Mouse (Mus musculus) testis, postnatal 10 days (tissue): Measurements from ENCODE around the gene Tdrkh.
A peak's percentile ranks its signal among the peaks of the same experiment; 100 is the strongest.

Experiments used
- DNase-seq: peaks from one replicate; pipeline ENCODE4 v3.0.0; 2021; ENCODE audit warnings: low spot score

Tdrkh gene

DNA sequence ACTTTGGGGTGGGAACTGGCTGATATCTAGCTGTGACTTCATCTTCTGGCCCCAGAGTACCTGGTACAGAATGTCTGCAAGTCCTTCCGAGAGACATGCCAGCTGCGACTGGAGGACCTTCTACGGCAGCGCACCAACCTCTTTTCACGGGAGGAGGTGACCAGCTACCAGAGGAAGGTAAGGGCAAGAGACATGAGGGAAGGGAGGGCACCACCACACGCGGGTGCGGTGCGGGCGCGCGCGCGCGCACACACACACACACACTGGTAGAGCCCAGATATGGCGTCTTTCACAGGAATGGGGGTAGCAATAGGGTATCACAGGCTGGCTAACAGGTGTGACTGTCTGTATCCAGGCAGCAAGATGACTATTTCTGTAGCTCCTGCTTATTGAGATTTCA, 23.7 kb upstream of the Tdrkh start:
- no peak for DNase-seq

DNA sequence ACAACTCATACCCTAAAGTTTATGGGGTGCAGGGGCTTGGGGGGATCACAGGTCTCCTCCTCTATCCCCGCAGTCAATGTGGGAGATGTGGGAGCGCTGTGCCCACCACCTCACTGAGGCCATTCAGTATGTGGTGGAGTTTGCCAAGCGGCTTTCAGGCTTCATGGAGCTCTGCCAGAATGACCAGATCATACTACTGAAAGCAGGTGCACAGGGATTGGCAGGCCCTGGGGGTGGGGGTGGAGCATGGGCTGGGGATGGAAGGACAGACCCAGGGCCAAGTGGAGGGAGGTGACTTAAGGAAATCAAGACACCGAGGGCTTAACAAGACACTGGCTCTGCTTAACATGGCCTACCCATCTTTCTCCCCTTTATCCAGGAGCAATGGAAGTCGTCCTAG, 22.1 kb upstream of the Tdrkh start:
- DNase-seq, result no peak

DNA sequence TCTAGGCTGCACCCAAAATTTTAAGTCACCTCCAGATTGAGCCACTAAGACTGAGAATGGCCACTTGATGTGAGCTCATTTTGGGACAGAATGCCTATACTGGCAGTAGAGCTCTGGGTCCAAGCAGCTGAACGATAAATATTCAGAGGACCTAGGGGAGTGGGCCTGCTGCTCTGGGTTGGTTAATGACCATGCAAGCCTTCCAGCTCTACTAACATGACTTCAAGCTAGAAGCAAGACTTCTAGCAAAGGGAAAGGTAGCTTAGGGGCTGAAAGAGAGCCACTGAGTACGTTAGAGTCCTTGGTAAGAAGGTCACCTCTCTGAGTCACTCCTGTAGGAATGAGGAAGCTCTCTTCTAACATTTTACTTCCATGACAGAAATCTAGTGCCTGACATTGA, 20.9 kb upstream of the Tdrkh start:
- no peak for DNase-seq

DNA sequence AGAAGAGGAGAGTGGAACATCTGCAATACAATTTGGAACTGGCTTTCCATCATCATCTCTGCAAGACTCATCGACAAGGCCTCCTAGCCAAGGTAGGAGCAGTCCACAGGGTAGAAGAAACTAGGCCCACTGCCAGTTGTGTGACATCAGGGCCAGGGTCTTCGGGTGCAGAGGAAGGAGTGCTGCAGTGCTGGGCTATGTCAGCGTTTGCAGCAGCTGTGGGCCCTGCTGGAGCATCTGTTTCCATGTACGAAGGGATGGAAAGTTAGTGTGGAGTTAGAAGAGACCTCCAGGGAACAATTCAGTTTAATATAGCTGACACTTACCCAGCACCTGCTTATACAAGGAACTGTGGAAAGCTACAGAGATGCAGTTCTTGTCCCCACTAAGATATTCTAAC, 20.0 kb upstream of the Tdrkh start:
- DNase-seq, result no peak

DNA sequence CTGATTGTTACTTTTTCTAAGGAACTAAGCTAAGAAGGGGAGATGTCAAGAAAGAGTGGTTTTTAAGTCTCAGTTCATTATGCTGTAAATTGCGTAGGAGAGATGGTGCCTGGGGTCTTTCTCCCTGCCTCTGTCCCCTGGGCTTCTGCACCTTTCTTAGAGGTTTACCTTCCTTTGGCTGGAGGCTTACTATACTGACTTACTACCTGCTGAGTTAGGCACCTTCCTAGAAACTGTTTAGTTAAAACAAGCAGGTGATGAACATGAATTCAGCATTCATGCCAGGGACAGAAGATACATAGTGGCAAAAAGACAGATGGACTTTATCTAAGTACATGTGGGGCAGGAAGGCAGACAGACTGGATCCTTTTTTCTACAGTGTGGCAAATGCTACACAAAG, 16.7 kb upstream of the Tdrkh start:
- DNase-seq, result no peak

DNA sequence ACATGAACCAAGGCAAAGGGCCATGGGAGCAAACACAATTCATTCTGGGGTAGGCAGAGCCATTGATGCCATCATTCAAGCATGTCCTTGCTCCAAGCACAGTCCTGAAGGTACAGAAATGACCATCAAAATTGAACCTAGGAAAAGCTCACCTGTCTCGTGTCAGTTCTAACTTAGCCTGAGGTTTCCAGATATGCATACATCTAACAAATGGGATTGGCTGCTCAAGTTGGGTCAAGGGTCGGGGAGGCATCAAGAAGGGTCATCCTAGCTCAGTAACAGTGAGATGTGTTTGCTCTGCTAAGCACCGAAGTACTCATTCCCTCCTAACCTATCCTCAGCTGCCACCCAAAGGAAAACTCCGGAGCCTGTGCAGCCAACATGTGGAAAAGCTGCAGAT, 16.2 kb upstream of the Tdrkh start:
- no peak for DNase-seq

DNA sequence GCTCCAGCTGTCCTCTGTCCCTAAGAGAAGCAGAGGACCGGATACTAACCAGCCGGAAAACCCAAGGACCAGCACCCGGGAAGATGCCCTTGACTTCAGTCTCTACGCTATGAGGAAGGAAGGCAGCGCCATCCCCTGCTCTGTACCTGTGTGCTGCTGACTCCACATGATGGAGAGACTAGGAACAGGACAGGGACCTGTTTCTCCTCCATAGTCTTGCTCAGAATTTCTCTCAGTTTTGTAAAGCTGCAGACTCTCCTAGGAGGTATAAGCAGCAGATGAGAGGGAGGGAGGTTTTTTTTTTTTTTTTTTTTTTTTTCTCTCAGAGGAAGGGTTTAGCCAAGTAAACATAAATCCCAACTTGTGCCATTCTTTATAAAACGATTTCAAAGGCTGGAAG, 14.9 kb upstream of the Tdrkh start, which contains the start of gene Lingo4:
TSS of gene Lingo4 (plus strand) at position 301 of the 400 bp plus-strand sequence.
- no peak for DNase-seq

DNA sequence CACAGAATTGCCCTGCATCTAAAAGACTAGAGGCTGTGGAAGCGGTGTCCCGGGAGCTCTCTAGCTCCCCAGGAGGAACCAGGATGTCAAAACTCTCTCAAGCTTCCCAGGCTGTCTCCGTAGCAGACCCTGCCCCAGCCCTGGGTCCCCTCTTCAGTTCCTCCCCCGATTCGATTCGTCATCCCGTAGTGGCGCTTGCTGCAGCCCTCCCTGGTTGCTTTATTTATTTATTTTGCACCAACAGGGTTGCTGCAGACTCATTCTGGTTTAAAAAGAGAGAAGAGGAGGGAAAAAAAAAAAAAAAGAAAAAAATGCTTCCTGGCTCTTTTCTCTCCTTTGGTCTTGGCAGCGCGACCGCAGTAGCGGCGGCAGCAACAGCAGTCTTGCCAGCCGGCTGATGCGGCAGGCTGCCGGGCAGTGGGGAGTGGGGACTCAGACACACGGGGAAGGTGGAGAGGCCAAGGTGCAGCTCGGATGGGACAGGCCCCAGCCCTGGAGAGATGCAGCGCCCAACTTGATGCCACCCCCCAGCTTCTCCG, 14.1 kb upstream of the Tdrkh start:
- no peak for DNase-seq

DNA sequence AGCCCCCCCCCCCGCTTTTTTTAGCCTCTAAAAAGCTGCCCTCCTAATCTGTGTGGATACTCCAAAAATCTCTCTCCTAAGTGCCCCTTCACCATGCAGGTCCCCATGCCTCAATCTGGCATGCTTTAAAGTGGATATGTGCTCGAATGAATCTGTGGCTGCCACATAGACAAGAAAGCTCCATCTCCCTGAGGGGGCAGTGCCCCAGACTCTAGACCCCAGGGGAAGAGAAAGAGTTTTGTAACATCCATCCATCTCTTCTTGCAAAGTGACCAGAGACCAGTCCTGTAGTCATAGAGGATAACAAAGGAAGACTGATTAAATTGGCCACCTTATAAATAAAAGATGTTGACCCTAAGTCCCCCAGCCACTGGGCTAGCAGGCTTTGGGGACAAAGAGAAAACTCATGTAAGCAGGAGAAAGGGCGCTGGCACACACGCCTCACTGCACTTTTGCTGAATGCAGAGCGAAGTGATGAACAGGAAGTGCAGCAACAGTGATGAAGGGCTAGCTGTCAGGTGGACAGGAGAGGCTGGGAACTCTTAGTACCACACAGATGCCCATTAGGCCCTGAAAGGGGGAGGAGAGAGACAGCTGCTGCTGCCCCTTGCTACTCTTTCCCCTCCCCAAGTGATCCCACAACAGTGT, 13.3 kb upstream of the Tdrkh start:
- DNase-seq, result no peak

DNA sequence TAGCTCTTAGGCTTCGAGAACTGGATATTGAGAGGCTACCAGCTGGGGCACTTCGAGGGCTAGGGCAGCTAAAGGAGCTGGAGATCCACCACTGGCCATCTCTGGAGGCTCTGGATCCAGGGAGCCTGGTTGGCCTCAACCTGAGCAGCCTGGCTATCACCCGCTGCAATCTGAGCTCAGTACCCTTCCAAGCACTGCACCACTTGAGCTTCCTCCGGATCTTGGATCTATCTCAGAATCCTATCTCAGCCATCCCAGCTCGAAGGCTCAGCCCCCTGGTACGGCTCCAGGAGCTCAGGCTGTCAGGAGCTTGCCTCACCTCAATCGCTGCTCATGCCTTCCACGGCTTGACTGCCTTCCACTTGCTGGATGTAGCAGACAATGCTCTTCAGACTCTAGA, 10.6 kb upstream of the Tdrkh start:
- no peak for DNase-seq

DNA sequence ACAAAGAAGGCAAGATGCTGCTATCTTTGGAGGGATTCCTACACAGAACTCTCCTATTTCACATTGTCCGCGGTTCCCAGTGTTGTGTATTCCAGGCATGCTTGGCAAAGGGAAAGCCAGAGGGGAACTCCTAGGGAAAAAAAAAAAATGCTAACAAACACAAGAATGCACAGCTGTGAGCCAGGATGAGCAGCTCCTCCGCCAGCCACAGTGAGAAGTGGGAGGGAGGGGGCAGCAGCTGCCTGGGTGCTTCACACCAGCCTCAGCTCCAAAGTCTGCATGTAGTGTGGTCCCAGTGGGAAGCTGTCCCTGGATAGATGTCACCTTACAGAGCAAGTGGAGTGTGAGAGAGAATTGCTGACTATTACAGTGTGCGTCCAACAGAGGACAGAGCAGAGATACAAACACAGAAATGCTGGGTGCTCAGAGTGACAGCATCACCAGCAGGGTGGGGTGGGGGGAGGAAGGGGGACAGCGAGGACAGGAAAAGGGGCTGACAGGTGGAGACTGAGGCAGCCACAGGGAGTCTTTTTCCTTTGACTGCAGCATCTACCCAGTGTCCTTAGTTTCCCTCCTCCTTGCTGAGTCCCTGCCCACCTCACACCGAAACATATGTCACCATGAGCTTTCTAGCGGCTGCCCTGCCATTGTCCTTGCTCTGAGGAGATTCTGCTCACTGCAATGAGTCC, 8.6 kb upstream of the Tdrkh start:
- no peak for DNase-seq

DNA sequence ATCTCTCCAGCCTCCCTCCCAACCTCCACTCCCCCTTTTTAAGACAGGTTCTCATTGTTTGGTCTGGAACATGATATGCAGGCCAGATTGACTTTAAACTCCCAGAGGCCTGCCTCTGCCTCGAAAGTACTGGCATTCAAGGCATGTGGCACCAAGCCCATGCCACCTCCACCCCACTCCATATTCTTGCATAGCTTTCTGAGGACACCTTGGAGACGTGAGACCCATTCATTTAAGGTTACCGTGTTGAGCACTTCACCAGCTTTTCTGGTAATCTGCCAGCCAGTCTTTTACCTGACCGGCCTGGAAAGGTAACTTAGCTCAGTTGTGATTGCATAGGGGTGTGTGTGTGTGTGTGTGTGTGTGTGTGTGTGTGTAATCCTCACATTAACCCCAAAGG, 7.5 kb upstream of the Tdrkh start:
- no peak for DNase-seq

DNA sequence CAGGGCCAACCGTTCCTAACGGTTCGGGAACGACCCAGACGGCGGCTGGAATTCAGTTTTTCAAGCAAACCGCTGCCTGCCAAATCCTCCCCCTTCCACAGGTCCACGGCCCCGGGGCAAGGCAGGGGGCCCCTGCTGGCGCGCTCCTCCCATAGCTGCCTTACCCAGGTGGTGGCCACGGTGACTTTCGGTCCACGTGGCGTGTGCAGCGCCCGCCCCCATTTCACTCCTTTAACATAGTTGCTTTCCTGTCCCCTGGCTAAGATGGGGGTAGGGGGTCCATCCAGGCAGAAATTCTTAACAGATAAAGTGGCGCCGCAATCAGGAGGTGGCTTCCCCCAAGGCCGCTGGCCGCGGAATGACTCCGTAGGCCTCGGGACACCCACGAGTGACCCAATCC, 543 bp upstream of the Tdrkh start:
- peak; percentile 56 for DNase-seq

DNA sequence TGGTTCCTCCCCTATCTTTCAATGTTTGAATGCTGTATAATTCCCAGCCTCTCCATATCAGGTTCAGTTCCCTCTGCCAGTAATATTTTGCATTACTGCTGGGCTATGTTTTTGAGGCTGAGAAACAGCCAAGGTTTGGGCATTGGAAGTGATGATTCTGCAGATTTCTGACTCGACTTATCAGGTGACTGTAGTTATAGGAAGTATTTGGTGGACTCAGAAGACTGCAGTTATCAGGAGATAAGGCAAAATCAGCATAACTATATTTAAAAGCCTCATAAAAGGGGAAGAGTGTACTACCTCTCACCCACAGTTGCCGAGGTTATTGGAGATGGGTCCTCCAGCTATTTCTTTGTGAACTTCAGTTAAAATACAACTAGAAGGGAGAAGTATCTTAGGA, 17.9 kb downstream of the Tdrkh start:
- no peak for DNase-seq

DNA sequence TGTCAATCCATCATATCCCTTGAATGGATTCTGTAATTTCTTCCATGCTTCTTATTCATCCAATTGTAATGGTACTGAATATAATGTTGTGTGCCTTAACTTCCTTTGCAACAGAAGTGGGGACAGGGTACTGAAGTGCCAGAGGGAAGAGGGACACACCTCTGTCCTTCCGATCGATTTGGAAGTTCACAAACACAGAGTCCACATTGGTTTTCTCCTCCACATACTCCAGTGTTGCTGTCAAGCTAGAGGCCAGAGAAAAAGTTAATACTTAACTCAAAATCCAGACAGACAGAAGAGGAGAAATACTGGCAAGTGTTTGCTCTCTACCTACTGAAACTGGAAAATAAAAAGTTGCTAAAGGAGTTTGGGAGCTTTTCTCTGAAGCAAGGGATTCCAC, 21.2 kb downstream of the Tdrkh start:
- no peak for DNase-seq

DNA sequence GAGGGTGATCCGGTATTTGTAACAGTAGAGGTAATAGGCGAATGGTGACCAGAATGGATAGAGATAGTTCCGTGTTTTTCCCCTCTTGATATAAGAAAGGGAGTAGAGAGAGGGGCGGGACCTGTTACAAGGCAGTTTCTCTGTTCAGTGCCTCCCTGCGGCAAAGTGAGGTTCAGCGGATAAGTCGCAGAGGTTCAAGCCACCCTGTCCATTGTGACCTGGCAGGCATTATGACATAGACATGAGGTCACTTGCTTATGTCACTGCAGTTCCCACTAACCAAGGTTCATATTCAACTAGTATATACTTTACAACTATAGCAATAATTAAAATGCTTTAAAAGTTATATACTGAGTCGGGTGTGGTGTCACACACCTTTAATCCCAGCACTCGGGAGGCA, 23.3 kb downstream of the Tdrkh start:
- no peak for DNase-seq

DNA sequence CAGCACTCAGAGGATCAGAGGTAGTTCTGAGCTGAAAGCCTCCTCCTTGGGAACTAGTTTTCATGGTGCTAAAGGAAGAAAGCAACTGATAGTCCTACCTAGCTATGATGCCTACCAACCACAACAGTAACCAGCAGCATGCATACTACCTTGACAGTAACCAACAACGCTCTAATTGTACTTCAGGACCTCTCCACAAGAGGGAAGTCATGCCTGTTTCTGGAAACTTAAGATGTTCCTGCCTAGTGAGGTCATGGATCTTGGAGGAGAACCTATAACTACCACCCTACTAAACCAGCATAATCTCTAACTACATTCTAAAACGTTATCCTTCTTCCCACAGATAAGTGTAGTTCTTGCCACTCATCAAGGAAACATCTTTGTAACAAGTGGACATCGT, 28.1 kb downstream of the Tdrkh start:
- no peak for DNase-seq

DNA sequence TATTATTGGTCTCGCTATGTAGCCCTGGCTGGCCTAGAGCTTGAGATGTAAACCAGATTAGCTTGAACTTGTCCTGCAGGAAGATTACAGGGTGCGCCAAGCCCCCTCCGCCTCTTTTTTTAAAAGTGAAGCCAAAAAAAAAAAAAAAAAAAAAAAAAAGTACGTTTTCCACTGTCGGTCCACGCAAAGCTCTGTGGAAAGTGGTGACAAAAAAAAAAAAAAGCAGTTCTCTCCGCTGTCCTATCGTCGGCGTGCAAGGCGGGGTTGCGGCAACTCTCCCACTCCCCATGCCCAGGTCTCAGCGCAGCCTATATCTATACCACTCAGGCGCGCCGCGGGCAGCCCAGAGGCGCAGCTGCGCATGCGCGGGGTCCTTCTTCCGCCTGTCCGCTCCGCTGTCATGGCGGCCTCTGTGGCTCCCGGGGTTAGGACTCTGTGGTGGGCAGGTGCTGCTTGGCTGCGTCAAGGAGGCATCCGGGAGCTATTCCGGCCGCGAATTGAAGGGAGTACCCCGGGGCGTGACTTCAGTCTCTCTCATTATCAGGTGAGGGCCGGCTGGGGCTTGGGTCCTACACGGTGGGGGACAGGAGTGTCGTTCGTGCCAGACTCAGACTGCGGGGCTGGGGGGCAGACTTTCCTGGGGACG, 30.0 kb downstream of the Tdrkh start, which contains the start of gene Mrpl9:
TSS of gene Mrpl9 (plus strand) at position 368 of the 646 bp plus-strand sequence.
- DNase-seq, result peak; percentile 97

DNA sequence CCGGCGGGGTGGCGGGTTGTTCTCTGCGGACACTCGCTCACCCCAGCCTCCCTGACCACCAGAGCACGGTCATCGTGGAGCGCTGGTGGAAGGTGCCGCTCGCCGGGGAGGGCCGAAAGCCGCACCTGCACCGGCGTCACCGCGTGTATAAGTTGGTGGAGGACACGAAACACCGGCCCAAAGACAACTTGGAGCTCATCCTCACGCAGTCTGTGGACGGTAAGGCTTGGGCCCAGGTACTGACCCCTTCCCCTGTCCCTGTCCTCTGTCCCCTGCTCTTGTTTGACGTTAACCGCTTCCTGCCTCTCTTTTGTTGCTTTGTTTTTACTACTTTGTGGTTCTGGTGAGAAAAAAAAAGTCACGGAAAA, 30.5 kb downstream of the Tdrkh start, which contains the start of gene Oaz3:
TSS of gene Oaz3 (minus strand) at position 319 of the 368 bp plus-strand sequence.
- DNase-seq, result no peak

DNA sequence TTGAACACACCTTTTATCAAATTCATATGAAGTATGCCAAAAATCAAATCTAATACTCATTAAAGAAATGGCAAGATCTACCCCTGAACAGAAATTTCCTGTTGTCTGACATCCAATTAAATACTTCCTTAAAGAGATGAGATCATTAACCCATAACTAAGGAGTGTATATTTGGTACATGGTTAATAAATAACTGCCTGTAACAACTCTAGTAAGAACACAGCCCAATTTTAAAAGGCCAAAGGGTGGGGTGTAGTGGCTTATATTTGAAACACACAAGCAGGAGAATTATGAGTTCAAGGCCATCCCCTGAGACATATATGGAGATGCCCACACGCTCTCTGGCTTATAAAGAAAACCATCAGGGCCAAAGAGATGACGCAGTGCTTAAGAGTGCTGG, 36.3 kb downstream of the Tdrkh start:
- no peak for DNase-seq

DNA sequence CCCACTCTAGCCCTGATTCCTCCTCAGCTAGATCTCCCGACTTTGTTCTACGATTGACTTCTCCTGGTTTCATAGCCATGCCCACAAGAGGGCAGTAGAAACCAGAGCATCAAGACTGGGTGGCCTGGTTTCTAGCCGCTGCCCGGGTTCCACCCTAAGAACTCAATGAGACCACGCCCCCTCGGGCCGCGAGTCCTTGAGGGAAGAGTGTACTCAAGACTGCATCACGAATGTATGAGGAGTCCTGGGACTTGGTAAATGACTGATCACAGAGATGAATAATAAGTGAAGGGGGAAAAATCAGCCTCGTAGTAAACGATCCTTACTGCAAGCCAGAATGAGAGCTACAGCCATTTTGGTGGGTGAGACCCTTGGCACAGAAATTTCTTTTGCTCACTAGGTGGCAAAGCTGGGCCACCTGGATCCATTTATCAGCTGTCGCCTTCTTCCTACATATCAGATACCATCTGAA, 43.5 kb downstream of the Tdrkh start:
- peak; percentile 84 for DNase-seq

DNA sequence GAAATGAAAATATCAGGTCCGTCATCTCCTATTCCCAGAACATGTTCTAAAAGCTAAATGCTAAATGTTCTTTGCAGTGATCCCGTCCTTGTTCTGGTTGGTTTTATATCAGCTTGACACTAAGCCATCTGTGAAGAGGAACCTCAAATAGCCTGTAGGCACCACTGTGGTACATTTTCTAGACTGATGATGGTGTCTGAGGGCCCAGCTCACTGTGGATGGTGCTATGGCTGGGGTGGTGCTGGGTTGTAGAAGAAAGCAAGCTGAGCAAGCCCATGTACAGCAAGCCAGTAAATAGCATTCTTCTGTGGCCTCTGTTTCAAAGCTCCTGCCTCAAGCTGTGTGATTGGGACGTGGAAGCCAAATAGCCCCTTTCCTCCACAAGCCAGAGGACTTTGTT, 44.0 kb downstream of the Tdrkh start:
- no peak for DNase-seq

DNA sequence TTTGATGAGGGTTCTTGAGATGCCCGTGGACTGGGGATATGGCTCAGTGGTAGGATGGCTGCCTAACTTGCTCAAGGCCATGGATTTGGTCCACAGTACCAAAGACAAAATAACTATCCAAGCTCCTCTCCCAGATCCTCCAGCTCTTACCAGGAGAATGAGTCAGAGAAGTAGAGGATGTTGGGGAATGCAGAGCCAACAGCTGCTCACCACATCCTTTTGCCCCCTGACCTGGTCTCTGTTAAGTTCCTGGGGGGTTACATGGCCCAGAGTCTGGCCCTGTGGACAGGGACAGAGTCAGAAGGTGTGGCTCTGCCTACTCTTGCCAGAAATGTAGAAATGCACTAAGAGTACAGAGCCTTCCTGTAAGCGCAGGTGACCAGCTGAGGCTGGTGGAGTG, 46.8 kb downstream of the Tdrkh start:
- DNase-seq, result no peak
